Mouse (Mus musculus) urinary bladder, postnatal 4 days (tissue): ENCODE data around the gene Mylk.
A peak's percentile ranks its signal among the peaks of the same experiment; 100 is the strongest.

ENCODE experiments used
- DNase-seq, 2 experiments: peaks; one replicate each; pipeline ENCODE4 v3.0.0; 2021 to 2022; ENCODE audit warnings: low spot score in 2 of 2

The Mylk gene

DNA sequence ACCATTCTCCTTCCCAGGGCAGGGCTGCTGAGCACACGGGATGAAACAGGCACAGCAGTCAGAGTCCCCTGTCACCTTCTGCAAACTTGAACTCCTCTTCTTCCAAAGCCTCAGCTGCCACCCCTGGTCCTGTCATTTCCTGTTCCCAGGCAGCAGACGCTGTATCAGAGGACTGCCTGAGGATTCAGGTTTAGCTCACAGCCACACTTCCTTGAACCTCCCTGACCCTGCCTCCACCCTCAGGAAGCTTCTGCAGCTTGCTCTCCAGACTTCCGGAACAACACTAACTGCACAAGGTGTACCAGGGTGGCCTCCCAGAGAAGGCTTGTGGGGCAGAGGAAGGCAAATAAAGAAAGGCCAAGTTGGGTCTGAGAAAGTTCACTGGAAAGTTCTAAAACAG is 102.6 kb downstream of the Mylk start:
- DNase-seq: no peak

DNA sequence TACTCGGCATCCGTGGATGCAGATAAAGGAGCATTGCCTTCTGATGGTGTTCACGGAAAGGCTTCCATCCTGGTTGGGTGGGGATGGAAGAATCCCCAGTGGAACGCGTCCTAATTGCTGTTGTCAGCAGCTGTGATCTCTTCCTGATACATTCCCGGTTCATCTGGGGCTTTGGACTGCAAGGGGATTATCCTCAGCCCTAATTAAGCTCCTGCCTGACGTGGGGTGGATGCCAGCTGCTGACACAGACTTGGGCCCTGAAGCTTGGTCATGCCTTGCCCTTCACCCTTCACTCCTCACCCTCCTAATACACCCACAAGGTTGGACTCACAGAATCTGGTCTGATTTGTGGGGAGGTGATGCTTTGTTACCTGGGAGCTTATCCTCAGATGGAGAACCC is 109.1 kb downstream of the Mylk start:
- no peak for DNase-seq

DNA sequence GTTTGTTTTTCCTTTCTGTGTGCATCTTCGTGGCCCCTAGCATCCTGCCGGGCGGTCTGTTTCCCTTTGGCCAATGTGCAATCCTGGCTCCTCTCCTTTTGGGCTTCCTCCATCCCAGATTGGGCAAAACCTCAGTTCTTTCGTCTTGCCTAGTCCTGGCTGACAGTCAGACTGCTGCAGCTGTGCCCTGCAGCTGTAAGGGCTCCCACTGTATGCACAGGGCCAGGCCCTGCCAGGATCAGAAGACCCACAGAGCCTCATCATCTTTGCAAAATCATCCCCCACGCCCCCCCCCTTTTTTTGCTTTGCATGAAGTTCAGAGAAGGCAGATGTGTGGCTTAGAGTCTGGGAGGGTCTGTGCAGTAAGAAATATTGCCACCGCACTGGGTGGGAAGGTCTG is 110.1 kb downstream of the Mylk start:
- DNase-seq: no peak

DNA sequence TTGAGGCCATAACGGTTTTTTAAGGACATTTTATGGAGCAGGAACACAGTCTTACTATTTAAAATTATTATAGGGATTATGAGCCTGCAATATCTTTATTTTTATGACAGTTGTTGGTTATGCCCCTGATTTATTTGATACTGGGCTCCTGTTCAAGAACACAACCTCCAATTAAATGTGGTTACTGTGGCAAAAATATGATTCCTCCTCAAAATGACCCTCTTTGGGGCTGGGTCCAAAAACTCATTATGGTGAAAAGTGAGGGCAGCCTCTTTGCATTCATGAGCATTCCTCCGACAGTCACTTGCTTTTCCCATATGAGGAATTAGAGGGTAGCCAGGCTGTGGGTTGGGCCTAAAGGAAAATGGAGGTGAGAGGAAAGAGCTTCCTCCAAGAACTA is 110.7 kb downstream of the Mylk start:
- DNase-seq: no peak

DNA sequence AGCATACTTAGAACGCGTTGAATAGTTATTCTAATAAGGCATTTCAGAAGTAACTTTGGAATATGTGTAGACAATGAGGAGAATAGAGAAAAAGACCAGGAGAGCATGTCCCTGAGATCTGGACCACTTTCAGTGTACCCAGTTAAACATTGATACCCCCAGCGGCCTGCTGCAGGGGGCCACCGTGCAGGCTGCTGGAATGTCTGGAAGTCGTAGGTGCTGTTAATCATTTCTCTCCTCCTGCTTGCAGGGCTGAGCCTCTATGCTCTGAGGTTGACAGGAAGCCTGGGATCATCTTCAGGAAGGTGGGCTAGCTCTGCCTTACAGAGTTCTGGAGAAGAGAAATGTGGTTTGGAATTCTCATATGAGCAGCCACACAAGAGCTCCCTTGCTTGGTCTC is 112.6 kb downstream of the Mylk start:
- DNase-seq: no peak

DNA sequence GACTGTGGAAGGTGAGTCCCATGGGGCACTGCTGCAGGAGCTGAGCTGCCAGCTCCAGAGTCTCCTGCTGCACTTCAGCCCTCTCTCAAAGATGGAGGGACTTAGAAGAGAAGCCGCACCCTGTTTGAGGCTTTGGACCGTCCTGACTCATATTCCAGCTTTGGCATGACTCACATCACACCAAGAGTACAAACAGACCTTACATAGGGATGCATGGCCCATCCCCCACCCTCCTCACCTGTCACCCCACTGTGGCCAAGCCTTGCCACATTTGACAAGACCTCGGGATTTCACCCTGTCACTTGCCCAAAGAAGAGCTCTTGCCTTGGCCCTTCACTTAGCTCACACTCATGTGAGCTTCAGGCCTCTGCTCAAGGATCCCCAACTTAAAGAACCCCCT is 115.8 kb downstream of the Mylk start:
- DNase-seq: no peak

DNA sequence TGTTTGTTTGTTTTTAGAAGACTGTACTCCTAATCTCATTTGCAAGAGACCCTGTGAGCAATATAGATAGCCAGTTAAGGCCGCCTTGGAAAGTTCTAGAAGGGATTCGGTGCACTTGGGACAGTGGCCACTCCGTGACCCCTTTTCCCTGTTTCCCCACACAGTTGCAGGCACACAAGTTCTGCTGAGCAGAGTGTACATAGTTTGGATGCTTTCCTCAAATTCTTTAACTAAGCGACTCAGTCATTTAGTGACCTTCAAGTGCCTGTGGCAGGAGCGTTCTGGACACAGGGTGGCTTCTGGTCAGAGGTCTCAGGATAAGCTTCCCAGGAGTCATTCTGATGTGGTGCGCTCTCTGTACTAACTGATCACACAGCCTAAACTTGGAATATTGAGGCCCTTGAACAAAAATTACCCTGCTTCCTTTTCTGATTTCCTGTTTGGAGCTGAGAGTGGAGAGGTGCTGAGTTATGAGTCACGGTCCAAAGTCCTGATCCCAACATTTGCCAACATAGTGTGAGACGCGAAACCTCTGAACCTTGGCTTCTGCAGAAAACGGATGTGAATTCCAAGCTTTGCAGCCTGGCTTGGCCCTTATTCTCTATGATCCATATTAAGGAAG is 116.8 kb downstream of the Mylk start:
- DNase-seq: no peak

DNA sequence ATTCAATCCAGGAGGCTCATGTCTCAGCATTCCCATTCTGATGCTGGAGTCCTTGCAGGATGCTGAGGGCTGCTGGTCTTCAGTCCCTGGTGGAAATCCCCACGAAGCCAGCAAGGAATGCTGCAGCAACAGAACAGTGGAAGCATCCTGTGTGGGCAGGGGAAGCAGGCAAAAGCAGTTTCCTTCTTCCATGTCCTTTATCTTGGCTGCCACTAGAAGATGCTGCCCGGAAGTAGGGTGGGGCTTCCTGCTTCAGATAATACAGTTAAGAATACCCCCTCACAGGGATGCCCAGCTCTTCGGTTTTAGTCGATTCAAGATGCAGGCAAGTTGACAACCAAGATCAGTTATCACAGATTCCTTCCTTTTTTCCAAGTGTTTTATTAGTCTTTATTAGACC is 120.4 kb downstream of the Mylk start:
- no peak for DNase-seq

DNA sequence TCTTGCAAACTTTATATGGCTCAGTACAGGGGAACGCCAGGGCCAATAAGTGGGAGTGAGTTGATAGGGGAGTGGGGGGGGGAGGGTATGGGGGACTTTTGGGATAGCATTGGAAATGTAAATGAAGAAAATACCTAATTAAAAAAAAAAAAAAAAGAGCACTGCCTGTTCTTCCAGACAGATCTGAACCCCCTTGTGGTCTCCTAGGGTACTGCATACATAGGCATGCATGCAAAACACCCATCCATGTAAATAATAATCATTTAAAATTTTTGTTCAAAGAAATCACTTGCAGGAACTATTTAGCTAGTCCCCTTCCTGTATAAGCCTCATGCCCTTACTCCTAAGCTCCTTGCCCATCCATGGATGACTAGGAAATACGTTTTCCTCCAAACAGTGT is 122.2 kb downstream of the Mylk start:
- DNase-seq: no peak

DNA sequence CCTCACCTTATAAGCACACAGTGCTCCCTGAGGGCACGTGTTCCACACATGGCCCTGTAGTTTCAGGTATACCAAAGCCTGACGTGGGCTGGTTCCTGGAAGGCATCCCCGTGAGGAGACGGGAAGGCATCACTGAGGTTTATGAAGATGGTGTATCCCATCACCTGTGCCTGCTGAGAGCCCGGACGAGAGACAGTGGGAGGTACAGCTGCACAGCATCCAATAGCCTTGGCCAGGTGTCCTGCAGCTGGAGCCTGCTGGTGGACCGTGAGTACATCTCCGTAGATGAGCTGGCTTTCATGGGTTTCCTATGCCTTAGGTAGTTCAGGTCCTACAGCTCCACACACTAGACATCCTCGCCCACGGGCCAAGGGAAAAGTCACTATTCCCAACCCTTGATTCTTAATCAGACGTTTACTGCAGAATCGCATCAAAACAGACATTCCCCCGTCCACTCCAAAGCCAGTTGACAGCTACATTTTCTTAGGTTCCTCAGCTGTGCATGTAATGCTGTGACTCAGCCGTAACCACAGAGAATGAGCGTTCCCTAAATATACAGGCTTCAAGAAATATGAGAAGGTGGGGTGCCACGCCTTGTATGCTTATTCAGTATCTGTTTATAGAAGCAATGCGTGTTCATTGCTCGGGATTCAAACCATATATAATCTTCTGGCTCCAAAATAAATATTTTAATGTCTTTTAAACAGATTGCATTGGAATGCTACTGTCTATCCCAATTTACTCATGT is 135.2 kb downstream of the Mylk start:
- DNase-seq: no peak

DNA sequence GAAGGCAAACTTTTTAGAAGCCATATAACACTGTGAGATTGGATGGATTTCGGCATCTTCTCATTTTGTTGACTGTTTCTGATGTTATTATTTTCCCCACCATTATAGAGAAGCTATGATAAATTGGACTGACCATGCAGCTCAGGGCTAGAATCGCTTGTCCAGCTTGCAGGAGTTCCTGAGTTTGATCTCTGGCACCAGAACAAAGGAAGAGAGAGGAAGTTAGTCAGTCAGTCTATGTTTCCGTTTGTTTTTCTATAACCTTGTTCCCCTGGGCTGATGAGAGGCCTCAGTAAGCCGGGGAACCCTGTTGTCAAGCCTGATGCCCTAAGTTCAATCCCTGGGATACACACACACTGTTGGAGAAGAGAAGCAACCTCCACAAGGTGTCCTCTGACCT is 135.8 kb downstream of the Mylk start:
- DNase-seq: no peak

DNA sequence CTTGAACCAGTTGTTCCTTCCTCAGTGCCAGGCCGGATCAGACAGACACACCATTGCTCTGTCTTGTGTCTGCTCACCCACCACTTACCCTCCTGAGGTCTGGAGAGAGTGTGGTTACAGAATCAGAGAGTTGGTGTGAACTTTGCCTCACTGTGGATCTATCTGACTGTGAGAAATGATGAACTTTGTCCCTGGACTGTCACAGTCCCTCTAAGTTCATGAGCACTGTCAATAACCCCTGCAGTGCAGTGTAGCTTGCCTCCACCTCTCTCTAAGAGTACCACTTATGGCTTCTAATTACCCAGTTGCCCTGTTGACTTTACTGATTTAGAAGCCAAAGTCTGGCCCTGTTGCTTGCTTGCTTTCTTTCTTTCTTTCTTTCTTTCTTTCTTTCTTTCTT is 142.0 kb downstream of the Mylk start:
- DNase-seq: no peak

DNA sequence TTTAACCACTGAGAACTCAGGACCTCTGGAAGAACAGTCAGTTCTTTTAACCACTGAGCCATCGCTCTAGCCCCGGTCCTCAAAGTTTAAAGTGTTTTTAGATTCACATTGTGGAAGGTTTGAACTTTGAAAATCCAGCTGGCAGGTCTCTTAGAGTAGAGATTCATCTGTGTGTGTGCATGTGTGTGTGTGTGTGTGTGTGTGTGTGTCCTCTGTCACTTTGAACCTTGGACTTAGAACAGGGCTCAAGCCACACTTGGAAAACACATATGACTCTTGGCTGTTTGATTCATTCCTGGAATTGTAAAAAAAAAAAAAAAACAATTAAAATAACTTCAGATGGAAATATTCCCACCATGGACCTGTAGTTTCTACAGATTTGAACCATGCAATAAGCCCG is 149.0 kb downstream of the Mylk start:
- no peak for DNase-seq

DNA sequence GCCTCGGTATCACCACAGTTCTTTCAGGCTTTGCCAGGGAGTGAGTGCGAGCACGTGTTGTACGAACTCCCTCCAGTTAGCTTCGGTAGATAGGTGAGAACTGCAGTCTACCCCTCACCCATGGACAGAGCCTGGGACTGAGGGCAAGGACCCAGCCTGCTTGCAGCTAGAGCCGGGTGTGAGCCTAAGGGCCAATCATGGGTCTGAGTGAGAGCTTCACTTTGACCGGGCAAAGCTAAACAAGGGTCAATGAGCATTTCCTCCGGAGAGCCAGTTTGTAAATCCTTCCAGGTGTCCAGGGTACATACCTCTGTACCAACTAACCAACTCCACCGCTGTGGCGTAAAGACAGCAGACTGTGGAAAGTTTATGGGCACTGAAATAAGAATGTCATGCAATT is 150.9 kb downstream of the Mylk start:
- no peak for DNase-seq

DNA sequence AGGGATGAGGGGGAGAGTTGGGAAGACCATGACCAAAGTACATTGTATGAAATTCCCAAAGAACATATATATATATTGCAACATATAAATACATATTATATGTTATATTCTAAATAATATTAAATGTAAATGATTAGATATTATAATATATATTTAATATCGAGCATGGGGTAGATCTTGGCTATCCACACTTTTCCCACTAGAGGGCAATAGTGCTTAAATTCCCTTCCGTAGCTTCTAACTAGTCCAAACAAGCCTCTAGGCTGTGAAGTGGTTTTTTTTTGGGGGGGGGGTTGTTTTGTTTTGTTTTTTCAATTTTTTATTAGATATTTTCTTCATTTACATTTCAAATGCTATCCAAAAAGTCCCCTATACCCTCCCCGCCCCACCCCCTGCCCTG is 152.0 kb downstream of the Mylk start:
- no peak for DNase-seq

DNA sequence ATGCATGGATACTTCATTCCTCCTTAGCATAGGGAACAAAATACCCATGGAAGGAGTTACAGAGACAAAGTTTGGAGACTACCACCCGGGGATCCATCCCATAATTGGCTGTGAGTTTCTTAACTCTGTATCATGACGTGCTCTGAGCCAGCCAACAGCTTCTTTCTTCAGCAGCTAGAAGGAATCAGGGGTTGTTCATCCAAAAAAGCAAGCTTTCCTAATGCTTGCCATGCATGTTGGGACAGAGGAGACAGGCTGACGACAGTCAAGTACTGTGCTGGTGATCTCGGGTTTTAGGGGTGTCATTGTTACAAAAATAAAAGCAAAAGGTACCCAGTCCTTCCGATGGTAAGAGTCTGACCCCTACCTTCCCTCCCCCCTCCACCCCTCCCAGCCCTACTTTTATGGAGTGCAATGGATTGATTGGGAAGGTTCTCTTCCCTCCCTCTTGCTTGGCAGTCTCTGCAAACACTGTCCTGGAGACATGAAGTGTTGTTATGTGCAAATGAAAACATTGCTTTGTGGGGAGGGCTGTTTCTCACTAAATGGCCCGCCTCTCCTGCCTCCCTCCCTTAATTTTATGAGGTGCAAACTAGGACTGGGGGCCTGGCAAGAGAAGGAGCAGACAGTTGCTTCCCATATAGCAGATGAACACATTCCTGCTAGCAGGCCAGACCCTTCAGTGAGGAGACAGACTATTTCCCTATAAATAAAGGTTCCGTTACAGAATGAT is 153.2 kb downstream of the Mylk start:
- no peak for DNase-seq

DNA sequence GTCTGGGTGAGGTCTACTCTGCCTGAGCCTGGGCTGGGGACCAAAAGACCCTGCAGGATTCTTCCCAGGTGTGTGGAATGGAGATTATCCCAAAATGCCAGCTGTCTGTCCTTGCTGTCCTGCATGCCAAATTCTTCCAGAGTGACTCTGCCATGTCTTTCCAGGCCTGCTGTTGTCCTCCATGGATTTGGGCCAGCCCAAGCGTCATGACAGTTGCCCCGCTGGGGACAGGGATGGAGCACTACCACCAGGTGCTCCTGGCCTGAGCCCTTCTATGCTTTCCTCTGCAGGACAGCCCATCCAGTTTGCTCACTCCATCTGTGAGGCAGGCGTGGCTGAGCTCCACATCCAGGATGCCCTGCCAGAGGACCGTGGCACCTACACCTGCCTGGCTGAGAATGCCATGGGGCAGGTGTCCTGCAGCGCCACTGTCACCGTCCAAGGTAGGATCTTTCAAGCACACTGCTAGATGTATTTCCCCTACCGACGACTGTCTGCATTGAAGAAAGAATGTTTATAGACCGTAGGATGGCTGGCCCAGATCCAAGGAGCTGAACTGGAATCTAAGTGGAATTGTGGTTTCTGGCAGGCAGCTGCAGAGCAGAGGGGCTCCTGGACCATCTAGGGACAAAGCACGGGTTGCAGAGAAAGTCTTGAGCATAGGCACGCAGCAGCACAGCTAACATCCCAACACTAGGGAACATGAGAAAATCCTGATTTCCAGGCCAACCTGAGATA is 154.2 kb downstream of the Mylk start:
- DNase-seq: peak in 1 of 2 experiments; percentile 63

DNA sequence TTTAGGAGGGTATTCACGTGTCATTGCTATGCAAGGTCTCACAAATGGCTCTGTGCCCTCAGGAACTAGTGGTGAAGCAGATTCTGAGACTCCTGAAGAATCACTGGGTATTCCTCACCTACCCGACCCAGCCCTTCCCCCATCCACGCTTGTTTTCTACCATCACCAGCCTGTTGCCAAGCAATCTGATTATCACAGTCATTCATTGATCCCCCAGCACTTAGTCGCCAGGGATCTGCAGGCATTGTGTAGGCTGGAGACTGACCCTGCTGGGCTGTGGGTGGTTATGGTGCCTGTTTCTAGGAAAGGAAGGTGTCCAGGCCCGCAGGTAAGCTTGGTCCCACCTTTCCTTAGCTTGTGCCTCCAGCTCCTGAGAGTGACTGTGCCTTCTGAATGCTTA is 155.0 kb downstream of the Mylk start:
- no peak for DNase-seq

DNA sequence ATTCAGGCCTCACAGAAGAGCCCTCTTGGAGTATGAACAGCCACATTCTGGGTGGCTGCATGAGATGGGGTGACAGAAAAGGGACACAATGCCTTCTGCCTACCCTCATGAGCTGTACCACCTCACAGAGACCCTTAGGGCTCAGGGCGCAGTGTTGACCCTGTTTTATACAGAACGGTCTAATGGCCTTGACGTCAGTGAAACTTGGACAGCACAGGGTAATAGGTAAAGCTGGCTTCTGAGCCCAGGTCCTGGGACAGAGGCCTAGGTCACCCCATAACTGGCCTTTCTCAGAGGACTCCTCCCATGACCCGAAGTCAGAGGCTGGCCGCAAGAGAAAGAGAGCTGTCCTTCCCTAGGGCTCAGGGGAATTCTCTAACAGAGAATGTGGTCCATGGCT is 155.5 kb downstream of the Mylk start:
- no peak for DNase-seq

DNA sequence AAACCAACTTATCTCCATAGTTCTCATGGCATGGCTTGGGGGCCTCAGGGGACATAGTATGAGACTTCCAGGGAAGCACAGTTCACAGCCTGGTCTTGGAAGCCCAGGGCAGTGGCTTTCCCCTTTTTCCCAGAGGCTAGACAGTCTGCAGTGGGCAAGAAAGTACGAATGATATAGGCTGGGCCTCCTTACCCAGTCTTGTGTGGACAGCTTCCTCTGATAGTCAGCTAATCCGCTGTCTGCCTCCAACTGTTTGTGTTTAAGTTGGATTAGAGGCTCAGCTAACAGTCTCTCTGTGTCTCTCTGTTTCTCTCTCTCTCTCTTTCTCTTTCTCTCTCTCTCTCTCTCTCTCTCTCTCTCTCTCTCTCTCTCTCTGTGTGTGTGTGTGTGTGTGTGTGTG is 156.0 kb downstream of the Mylk start:
- no peak for DNase-seq

DNA sequence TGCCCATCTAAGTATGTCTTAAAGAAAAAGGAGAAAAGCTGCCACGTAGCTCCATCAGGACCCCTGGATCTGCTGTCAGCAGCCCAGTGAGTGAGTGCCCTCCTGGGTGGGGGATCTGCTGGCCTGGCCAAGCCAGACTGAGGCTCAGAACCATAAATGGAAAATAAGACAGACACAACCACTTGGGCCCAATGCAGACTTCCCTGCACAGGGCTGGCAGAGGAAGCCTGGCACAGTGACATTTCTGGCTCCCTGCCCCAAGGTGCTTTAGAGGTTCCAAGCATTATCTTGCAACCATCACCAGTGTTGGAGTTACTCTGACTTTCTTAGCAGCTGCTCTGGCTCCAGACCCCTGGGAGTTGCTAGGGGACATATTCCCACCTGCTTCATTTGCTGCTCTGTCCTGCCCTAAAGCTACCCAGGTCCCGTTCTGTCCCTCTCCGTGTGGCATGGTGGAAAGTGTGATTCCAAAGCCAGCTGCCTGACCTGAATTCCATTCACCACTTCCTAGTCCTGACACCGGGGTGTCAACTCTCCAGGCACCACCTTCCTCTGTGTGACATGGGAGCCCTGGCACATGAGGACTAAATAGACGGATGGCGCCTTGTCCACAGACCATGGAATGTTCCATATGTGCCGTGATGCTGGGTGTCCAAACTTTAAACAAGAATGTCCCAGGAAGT is 156.7 kb downstream of the Mylk start:
- DNase-seq: no peak

DNA sequence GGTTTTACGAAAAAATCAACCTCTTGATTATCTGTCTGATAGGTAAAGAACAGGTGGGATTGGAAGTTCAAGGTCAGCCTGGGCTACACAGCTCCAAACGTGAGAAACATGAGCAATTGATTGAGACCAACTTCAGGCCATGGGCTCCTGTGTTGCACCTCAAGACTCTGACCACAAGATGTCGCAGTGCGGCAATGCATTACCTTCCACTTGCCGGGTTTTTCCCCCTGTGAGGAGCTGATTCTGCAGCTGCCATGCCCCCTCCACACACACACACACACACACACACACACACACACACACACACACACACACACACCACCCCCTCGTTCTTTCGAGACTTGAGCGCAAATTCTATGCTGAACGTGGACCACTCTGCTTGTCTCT is 157.3 kb downstream of the Mylk start:
- DNase-seq: peak; percentile 60 to 81
